Mouse (Mus musculus) right cerebral cortex, postnatal 14 days (tissue): Measurements from ENCODE around the gene Nkpd1.
"Not testable (repeated sequence)": the region's sequence is repeated elsewhere in the genome, so short reads cannot be mapped to it uniquely, and the experiment has no call there.

ENCODE experiments used
- DNase-seq: peaks from one replicate; pipeline ENCODE4 v3.0.0; 2022

The Nkpd1 gene

GRCm38 (mm10) chr7:19506969-19507611, 10.5 kb upstream of the Nkpd1 start:
- peak; percentile 76 for DNase-seq

DNA sequence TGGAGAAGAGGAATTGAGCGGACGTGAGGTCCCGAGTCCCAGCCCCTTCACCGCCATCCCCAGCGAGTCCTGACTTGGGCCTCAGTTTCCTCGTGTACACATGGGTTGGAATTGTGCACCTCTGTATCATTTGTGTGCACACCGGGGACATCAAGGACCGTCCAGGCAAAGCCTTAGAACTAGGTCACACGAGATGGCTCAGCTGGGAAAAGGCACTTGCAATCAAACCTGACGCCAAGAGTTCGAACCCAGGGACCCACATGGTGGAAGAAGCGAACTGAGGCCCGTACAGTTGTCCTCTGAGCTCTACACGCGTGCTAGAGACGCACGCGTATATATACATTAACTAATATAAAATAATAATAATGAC, 10.0 kb upstream of the Nkpd1 start:
- no peak for DNase-seq

DNA sequence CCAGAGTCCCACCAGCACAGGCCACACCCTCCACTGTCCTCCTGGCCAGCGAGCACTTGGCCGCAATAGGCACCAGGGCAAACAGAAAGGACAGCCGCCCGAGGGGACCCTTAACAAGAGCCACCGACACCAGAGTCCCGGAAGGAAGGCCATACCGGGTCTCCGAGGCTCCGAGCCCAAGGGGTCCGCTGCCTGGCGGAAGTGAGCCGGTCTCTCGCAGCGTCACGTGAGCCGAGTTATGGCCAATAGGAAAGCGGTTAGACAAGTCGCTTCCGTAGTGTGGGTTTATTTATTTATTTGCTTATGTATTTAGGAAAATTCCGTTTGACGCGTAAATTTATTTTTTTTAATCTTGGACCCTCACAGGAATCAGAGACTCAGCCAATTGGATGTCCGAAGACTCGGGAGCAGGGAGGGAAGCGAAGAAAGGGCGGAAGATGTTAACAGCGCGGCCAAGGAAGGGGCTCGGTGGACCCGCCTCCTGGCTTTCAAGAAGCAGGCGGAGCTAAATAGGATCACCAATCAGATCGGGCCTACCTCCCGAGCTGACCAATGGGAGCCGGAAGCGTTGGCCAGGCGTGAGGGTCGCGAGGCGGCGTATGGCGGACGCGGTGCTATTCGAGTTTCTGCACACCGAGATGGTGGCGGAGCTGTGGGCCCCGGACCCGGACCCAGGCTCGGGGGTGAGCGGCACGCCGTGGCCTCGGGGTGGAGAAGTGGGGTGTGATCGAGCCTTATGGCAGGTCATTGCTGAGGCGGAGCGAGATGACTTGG, 9.3 kb upstream of the Nkpd1 start, which contains the start of the genes Bloc1s3 and Trappc6a:
Bloc1s3 (minus strand) TSS at position 218 of the 774 bp plus-strand sequence.
Trappc6a (plus strand) TSS at position 246 of the 774 bp plus-strand sequence.
- DNase-seq = peak; percentile 93

DNA sequence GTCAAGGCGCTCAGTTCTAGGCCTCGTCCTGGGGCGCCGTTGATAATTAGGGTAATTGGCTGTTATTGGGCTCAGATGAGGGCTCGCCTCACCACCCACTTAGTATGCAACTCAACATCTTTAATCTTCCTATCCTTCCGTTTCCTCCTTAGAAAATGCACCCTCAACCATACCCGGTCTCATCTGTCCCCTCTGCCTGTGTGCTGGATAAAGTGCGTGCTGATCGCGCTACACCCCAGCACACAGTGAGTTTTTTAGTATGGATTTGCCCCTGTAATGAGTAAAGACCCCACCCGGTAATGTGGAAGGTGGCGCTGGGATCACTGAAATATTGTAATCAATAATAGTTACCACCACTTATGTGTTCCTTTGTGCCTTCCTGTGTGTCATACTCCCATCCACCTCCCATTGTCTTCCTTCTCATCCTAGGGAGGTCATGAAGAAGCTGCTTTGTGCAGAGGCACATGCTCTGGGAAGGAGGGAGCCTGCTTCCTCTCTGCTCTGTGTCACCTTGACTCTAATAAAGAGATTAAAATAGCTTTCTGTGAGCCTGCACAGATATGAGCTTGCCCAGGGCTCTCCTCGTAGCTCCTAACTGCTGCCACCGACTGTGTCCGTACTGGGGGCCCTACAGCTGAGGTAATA, 8.6 kb upstream of the Nkpd1 start:
- DNase-seq = no peak

GRCm38 (mm10) chr7:19509786-19510185, 7.9 kb upstream of the Nkpd1 start:
- DNase-seq = no peak

DNA sequence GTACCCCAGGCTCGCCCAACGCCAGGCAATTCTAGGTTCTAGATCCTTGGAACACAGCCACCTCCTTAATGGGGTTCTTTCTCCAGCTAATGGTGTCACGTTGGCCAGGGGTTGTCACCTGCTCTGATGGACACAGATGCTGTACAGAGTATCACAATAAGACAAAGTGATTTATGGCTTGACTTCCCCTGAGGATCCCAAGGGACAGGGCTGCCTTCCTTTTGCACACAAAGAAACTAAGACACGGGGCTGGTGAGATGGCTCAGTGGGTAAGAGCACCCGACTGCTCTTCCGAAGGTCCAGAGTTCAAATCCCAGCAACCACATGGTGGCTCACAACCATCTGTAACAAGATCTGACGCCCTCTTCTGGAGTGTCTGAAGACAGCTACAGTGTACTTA, 5.7 kb upstream of the Nkpd1 start:
- DNase-seq = not testable (repeated sequence)

DNA sequence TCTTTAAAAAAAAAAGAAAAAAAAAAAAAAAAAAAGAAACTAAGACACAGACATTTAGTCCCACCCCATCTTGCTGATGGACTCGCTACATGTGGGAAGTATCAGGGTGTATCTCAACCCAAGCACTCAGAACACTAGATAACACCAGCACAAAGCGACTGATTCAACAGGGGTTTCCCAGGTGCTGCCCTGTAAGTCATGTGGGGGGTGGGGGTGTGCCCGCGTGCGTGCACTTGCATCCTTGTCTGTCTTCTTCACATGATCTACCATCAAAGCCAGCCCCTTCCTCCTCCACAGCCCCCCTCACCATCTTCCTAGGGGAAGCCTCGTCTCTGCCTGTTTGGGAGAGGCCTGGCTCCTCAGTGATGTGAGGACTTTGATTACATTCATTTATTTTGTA, 5.3 kb upstream of the Nkpd1 start:
- DNase-seq = no peak

DNA sequence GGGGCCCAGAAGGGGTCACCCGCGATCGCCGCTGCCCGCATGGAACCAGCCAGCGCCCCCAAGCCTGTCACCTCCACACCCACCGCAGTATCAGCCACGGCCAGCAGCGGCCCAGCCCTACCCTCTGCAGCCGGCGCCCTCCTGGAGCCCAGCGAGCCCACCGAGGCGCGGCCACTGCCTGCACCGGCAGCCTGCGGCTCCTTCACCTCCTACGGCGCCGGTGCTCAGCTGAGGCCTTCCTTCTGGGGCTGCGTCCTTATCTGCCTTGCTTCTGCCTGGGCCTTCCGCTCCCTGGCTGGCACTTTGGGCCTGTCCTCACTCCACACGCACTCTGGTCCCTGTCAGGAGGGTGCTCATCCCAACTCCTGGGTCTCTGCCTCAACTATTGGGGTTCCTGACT, 2.4 kb downstream of the Nkpd1 start:
- no peak for DNase-seq

DNA sequence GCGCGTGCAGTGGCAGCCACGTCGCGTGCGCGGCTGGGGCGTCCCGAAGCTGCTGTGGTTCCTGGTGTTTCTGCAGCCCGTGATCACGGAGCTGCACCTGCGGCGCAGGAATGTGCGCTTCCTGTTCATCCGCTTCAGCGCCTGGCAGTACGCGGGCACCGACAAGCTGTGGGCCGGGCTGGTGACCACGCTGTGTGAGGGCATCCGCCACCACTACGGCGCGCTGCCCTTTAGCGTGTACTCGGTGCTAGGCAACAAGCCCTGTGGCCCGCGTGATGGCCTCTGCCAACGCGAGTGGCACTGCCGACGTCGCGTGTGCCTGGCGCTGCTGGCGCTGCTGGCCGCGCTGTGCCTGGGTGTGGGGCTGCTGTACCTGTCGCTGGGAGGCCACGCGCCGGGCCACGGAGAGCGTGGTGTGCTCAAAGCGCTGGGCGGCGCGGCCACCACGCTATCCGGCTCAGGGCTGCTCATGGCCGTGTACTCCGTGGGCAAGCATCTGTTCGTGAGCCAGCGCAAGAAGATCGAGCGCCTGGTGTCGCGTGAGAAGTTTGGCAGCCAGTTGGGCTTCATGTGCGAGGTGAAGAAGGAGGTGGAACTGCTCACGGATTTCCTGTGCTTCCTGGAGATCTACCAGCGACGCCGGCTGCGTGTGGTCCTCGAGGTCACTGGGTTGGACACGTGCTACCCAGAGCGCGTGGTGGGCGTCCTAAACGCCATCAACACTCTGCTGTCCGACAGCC, 5.5 kb downstream of the Nkpd1 start:
- no peak for DNase-seq

GRCm38 (mm10) chr7:19523757-19524419, 6.2 kb downstream of the Nkpd1 start:
- DNase-seq = peak; percentile 73

GRCm38 (mm10) chr7:19524420-19525104, 6.9 kb downstream of the Nkpd1 start:
- DNase-seq = no peak

DNA sequence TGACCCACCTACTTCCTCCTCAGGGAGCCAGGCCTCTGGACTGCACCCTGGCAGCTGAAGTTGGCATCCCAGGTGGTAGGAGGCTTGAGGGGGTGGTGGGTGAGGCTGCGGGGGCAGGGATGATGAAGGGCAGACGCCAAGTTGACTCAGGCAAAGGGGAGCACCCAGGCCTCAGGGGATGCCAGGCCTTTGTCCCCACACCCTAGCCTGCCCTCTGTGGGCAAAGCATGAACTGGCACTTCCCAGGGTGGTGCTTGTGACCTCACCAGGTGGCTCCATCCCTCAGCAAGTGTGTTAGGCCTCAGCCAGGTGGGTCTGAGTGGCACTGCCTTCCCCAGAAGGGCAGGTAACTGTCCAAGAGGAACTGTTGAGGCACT, 7.5 kb downstream of the Nkpd1 start:
- no peak for DNase-seq

DNA sequence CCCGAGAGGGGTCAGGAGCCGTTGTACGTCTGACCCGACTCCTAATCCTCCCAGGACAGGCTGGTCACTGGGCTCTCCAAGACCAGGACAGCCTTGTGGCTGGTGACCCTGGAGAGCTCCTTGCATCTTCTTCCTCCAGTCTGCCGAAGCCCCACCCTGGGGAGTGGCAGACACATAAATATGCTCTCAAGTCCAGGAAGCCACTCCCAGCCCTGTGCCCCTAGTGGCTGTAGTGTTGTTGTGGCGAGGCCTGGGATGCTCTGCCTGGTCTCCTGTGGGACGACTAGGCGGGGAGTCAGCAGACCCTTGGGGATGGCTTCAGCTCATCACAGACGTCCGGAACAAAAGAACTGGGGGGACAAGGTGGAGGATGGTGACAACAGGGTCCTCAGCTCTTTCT, 13.4 kb downstream of the Nkpd1 start:
- DNase-seq = no peak

DNA sequence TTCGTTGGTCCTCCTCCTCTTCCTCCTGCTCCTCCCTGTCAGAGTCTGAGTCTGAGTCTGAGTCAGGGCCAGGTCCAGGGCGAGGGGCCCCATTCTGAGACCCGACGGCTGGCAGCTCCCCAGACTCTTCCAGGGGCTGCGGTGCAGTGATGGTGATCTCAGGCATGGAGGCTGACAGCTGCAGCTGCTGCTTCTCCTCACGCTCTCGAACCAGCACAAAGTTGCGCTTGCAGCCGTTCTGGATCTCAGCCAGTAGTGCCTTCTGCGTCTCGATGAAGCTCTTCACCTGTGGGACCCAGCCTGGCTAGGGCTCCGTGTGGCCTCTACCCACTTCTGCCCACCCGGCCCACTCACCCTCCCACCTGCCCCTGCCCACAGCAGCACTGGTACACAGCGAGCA, 14.6 kb downstream of the Nkpd1 start:
- no peak for DNase-seq

GRCm38 (mm10) chr7:19534676-19535075, 17.0 kb downstream of the Nkpd1 start:
- DNase-seq = no peak

- no peak for DNase-seq
These were observed 23.3 kb downstream of the Nkpd1 start for GRCm38 (mm10) chr7:19540771-19541566.

GRCm38 (mm10) chr7:19541681-19542154, 24.1 kb downstream of the Nkpd1 start:
- DNase-seq = no peak

DNA sequence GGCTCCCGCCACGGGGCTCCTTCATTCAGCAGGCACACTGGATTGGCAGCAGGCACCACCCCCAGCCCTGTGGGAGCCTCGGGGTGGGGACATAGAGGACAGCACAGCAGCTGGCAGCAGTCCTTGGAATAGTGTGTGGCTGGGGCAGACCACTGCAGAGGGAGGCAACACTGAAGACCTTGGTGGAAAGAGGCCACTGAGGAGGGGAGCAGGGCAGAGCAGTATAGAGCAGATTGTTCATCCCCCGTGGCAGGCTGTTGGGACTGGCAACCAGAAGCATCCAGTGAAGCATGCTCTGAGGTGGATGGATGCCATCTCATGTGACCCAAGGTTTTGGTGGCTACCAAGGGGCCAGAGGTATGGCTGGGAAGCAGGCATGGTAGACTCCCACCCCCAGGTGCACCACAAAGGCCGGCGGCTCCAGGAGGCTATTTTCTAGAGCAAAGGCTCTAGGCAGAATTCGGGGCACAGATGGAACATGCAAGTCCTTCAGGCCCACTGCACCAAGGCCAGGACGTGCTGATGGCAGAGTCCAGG, 24.6 kb downstream of the Nkpd1 start:
- no peak for DNase-seq

- DNase-seq = no peak
These were observed 25.9 kb downstream of the Nkpd1 start for GRCm38 (mm10) chr7:19543584-19543983.

- DNase-seq = no peak
These were observed 28.4 kb downstream of the Nkpd1 start for GRCm38 (mm10) chr7:19546007-19546406.
